Mouse (Mus musculus) pancreas, adult 10 weeks (tissue): ENCODE results near the gene Stap1. TPM values are rescaled to one million over a fixed set of nuclear protein-coding genes. Genes with fewer than 3 reads are reported as not detected.

Source experiments
- polyA plus RNA-seq: library from polyadenylated mRNA; stranded (reverse); fragments of 350-450 nt; fragmentation: Illumina TruSeq; extraction: RNeasy Lipid Tissue Mini Kit (QIAGEN cat#74804); gene quantifications from one replicate; pipeline ENCODE4 v1.2.3, GENCODE M21; 2015; ENCODE audit warnings: low read depth, low replicate concordance; ENCODE audit not compliant: insufficient read depth

The Stap1 gene
- not detected for polyA plus RNA-seq

GRCm38 (mm10) chr5:86071538-86071937, at the start of gene Stap1:
Gene Stap1, plus strand, starts transcription at chr5:86071746.

GRCm38 (mm10) chr5:86065101-86065875, 6.3 kb upstream of the Stap1 start, which contains the start of gene Cenpc1:
Gene Cenpc1, minus strand, starts transcription at chr5:86065583.

Other genes starting within 250 kb of the Stap1 start
- gene Cenpc1, start 6.2 kb upstream of the Stap1 start, polyA plus RNA-seq, result 3.9 TPM
- gene Uba6, start 101.1 kb downstream of the Stap1 start, polyA plus RNA-seq, result 1.7 TPM
- gene Gnrhr, start 126.2 kb downstream of the Stap1 start, polyA plus RNA-seq, result not detected
- not detected for gene Tmprss11c, start 217.6 kb downstream of the Stap1 start, polyA plus RNA-seq